Mouse (Mus musculus): ENCODE measurements around the gene Tmem131. TPM values are rescaled to one million over a fixed set of nuclear protein-coding genes. Genes with fewer than 3 reads are reported as not detected.

Gene Tmem131
- polyA plus RNA-seq, 1 experiment, result 77.7 TPM

- H3K36me3 ChIP-seq (ENCODE audit: control insufficient read depth, insufficient read depth, low read length, poor library complexity, severe bottlenecking), result peaks cover 14% of the 10 kb centered on the region
- H3K27ac ChIP-seq (ENCODE audit: insufficient read depth, low read length), result peak overlapping the region; percentile 37
Observed at GRCm38 (mm10) chr1:36893146-36893545, 50.3 kb downstream of the Tmem131 start.

GRCm38 (mm10) chr1:36892461-36892860, 51.0 kb downstream of the Tmem131 start:
- peaks cover 3% of the 10 kb centered on the region for H3K4me1 ChIP-seq (ENCODE audit: control insufficient read depth, insufficient read depth, low read length)
- H3K27ac ChIP-seq (ENCODE audit: insufficient read depth, low read length), result no peak overlapping the region
- H3K9me3 ChIP-seq (replicated peaks; ENCODE audit: control insufficient read depth, insufficient read depth, low read length, poor library complexity, severe bottlenecking), result no peaks in the 10 kb centered on the region
- H3K9ac ChIP-seq (ENCODE audit: low read depth, poor library complexity, severe bottlenecking), result no peak overlapping the region
- no peak overlapping the region for H3K4me3 ChIP-seq (ENCODE audit: low read depth, low read length)
- TF ChIP-seq EP300 (IDR thresholded peaks at IDR 0.05; ENCODE audit: insufficient read depth, low read depth, low read length) (no peak), CTCF (IDR thresholded peaks at IDR 0.05; ENCODE audit: low read depth, low read length) (no peak), POLR2A (IDR thresholded peaks at IDR 0.05; ENCODE audit: insufficient read depth, low read length) (no peak)
- H3K36me3 ChIP-seq (ENCODE audit: control insufficient read depth, insufficient read depth, low read length, poor library complexity, severe bottlenecking), result peaks cover 19% of the 10 kb centered on the region
- no peaks in the 10 kb centered on the region for H3K27me3 ChIP-seq (ENCODE audit: control insufficient read depth, insufficient read depth, low read length, poor library complexity, severe bottlenecking)

More at GRCm38 (mm10) chr1:36893146-36893545, 50.3 kb downstream of the Tmem131 start:
- TF ChIP-seq POLR2A (IDR thresholded peaks at IDR 0.05; ENCODE audit: insufficient read depth, low read length) (no peak), CTCF (IDR thresholded peaks at IDR 0.05; ENCODE audit: low read depth, low read length) (no peak), EP300 (IDR thresholded peaks at IDR 0.05; ENCODE audit: insufficient read depth, low read depth, low read length) (no peak)
- H3K9me3 ChIP-seq (replicated peaks; ENCODE audit: control insufficient read depth, insufficient read depth, low read length, poor library complexity, severe bottlenecking), result no peaks in the 10 kb centered on the region
- H3K4me1 ChIP-seq (ENCODE audit: control insufficient read depth, insufficient read depth, low read length), result peaks cover 3% of the 10 kb centered on the region
- H3K27me3 ChIP-seq (ENCODE audit: control insufficient read depth, insufficient read depth, low read length, poor library complexity, severe bottlenecking), result no peaks in the 10 kb centered on the region
- no peak overlapping the region for H3K9ac ChIP-seq (ENCODE audit: low read depth, poor library complexity, severe bottlenecking)
- H3K4me3 ChIP-seq (ENCODE audit: low read depth, low read length), result no peak overlapping the region

- no peaks in the 10 kb centered on the region for H3K9me3 ChIP-seq (replicated peaks; ENCODE audit: control insufficient read depth, insufficient read depth, low read length, poor library complexity, severe bottlenecking)
- H3K4me3 ChIP-seq (ENCODE audit: low read depth, low read length), result no peak overlapping the region
- peaks cover 31% of the 10 kb centered on the region for H3K36me3 ChIP-seq (ENCODE audit: control insufficient read depth, insufficient read depth, low read length, poor library complexity, severe bottlenecking)
- no peak overlapping the region for H3K9ac ChIP-seq (ENCODE audit: low read depth, poor library complexity, severe bottlenecking)
- H3K27ac ChIP-seq (ENCODE audit: insufficient read depth, low read length), result no peak overlapping the region
- peaks cover 5% of the 10 kb centered on the region for H3K4me1 ChIP-seq (ENCODE audit: control insufficient read depth, insufficient read depth, low read length)
- TF ChIP-seq POLR2A (IDR thresholded peaks at IDR 0.05; ENCODE audit: insufficient read depth, low read length), result no peak
- TF ChIP-seq CTCF (IDR thresholded peaks at IDR 0.05; ENCODE audit: low read depth, low read length), result no peak
- TF ChIP-seq EP300 (IDR thresholded peaks at IDR 0.05; ENCODE audit: insufficient read depth, low read depth, low read length), result no peak
- H3K27me3 ChIP-seq (ENCODE audit: control insufficient read depth, insufficient read depth, low read length, poor library complexity, severe bottlenecking), result no peaks in the 10 kb centered on the region
Observed at GRCm38 (mm10) chr1:36889016-36889415, 54.5 kb downstream of the Tmem131 start.

GRCm38 (mm10) chr1:36887172-36887571, 56.3 kb downstream of the Tmem131 start:
- no peaks in the 10 kb centered on the region for H3K27me3 ChIP-seq (ENCODE audit: control insufficient read depth, insufficient read depth, low read length, poor library complexity, severe bottlenecking)
- peaks cover 5% of the 10 kb centered on the region for H3K4me1 ChIP-seq (ENCODE audit: control insufficient read depth, insufficient read depth, low read length)
- H3K9me3 ChIP-seq (replicated peaks; ENCODE audit: control insufficient read depth, insufficient read depth, low read length, poor library complexity, severe bottlenecking), result no peaks in the 10 kb centered on the region
- H3K4me3 ChIP-seq (ENCODE audit: low read depth, low read length), result no peak overlapping the region
- TF ChIP-seq POLR2A (IDR thresholded peaks at IDR 0.05; ENCODE audit: insufficient read depth, low read length) (no peak), CTCF (IDR thresholded peaks at IDR 0.05; ENCODE audit: low read depth, low read length) (no peak), EP300 (IDR thresholded peaks at IDR 0.05; ENCODE audit: insufficient read depth, low read depth, low read length) (no peak)
- no peak overlapping the region for H3K9ac ChIP-seq (ENCODE audit: low read depth, poor library complexity, severe bottlenecking)
- H3K36me3 ChIP-seq (ENCODE audit: control insufficient read depth, insufficient read depth, low read length, poor library complexity, severe bottlenecking), result peaks cover 33% of the 10 kb centered on the region
- H3K27ac ChIP-seq (ENCODE audit: insufficient read depth, low read length), result no peak overlapping the region

GRCm38 (mm10) chr1:36886489-36886888, 57.0 kb downstream of the Tmem131 start:
- TF ChIP-seq EP300 (IDR thresholded peaks at IDR 0.05; ENCODE audit: insufficient read depth, low read depth, low read length) (no peak), POLR2A (IDR thresholded peaks at IDR 0.05; ENCODE audit: insufficient read depth, low read length) (no peak), CTCF (IDR thresholded peaks at IDR 0.05; ENCODE audit: low read depth, low read length) (no peak)
- H3K9ac ChIP-seq (ENCODE audit: low read depth, poor library complexity, severe bottlenecking), result no peak overlapping the region
- no peaks in the 10 kb centered on the region for H3K27me3 ChIP-seq (ENCODE audit: control insufficient read depth, insufficient read depth, low read length, poor library complexity, severe bottlenecking)
- no peak overlapping the region for H3K4me3 ChIP-seq (ENCODE audit: low read depth, low read length)
- H3K27ac ChIP-seq (ENCODE audit: insufficient read depth, low read length), result peak overlapping the region; percentile 48; the same call in 1 of the 2 replicates
- peaks cover 36% of the 10 kb centered on the region for H3K36me3 ChIP-seq (ENCODE audit: control insufficient read depth, insufficient read depth, low read length, poor library complexity, severe bottlenecking)
- no peaks in the 10 kb centered on the region for H3K9me3 ChIP-seq (replicated peaks; ENCODE audit: control insufficient read depth, insufficient read depth, low read length, poor library complexity, severe bottlenecking)
- H3K4me1 ChIP-seq (ENCODE audit: control insufficient read depth, insufficient read depth, low read length), result peaks cover 5% of the 10 kb centered on the region

- Histone ChIP-seq H3K9me3 (replicated peaks; ENCODE audit: control insufficient read depth, insufficient read depth, low read length, poor library complexity, severe bottlenecking) (no peaks in the 10 kb centered on the region), H3K36me3 (ENCODE audit: control insufficient read depth, insufficient read depth, low read length, poor library complexity, severe bottlenecking) (peaks cover 45% of the 10 kb centered on the region), H3K9ac (ENCODE audit: low read depth, poor library complexity, severe bottlenecking) (no peak overlapping the region), H3K4me3 (ENCODE audit: low read depth, low read length) (no peak overlapping the region), H3K27ac (ENCODE audit: insufficient read depth, low read length) (peak overlapping the region; percentile 39; the same call in 1 of the 2 replicates), H3K27me3 (ENCODE audit: control insufficient read depth, insufficient read depth, low read length, poor library complexity, severe bottlenecking) (no peaks in the 10 kb centered on the region), H3K4me1 (ENCODE audit: control insufficient read depth, insufficient read depth, low read length) (peaks cover 4% of the 10 kb centered on the region)
- TF ChIP-seq POLR2A (IDR thresholded peaks at IDR 0.05; ENCODE audit: insufficient read depth, low read length), result no peak
- TF ChIP-seq EP300 (IDR thresholded peaks at IDR 0.05; ENCODE audit: insufficient read depth, low read depth, low read length), result no peak
- TF ChIP-seq CTCF (IDR thresholded peaks at IDR 0.05; ENCODE audit: low read depth, low read length), result no peak
Observed at GRCm38 (mm10) chr1:36884536-36884935, 58.9 kb downstream of the Tmem131 start.
